13 mouse cellular contexts compared by ENCODE assay signal in the genomic region with DNA sequence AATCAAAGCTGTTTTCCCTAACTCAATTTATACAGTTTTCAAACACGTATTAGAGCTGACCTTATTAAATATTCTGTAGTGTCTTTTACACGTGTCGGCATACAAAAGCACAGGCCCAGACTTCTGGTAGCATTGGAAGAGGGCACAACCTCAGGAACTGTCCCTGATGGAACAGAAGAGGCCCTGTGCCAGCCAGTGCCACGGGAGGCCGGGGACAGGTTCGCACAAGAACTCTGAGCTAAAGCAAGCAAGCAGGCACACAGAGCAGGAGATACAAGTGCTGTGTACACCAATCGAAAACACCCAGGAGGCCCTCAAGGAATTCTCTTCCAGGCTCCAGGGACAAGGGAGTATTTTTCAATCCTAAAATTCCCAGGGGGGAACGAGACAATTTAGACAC.
"Had no signal": no experiment of that assay in that cellular context is flagged by ENCODE, and none has a peak within 500 bp of the region (broad histone marks: within the 10 kb centered on the region; RNA-seq: fewer than 3 reads in every experiment).

No protein-coding gene starts in this region.

- H3K9me3 ChIP-seq: liver, embryonic 13.5 days; lung, embryonic 15.5 days had no signal

- H3K27me3 ChIP-seq: limb, embryonic 12.5 days; liver, embryonic 13.5 days; lung, embryonic 15.5 days; midbrain, embryonic 13.5 days; neural tube, embryonic 12.5 days had no signal

- ATAC-seq: liver, postnatal 0 days; midbrain, embryonic 13.5 days had no signal

- H3K9ac ChIP-seq: limb, embryonic 12.5 days; liver, embryonic 13.5 days; liver, postnatal 0 days; lung, embryonic 15.5 days; midbrain, embryonic 13.5 days; neural tube, embryonic 12.5 days had no signal

- H3K4me2 ChIP-seq: limb, embryonic 12.5 days; liver, embryonic 13.5 days; lung, embryonic 15.5 days; midbrain, embryonic 13.5 days; neural tube, embryonic 12.5 days had no signal

- H3K27ac ChIP-seq: layer of hippocampus, adult 2 months; limb, embryonic 12.5 days; liver, embryonic 13.5 days; lung, embryonic 15.5 days; midbrain, embryonic 13.5 days; neural tube, embryonic 12.5 days had no signal

- H3K36me3 ChIP-seq: limb, embryonic 12.5 days; liver, embryonic 13.5 days; lung, embryonic 15.5 days; midbrain, embryonic 13.5 days; neural tube, embryonic 12.5 days had no signal

- H3K4me3 ChIP-seq: layer of hippocampus, adult 2 months; limb, embryonic 12.5 days; liver, embryonic 13.5 days; lung, embryonic 15.5 days; midbrain, embryonic 13.5 days; neural tube, embryonic 12.5 days had no signal

- DNase-seq: kidney, postnatal 10 days; kidney, postnatal 4 days; liver; liver, embryonic 13.5 days; liver, postnatal 0 days; lung, postnatal 14 days; thymus, adult 18-20 months; thymus, postnatal 14 days had no signal

- H3K4me1 ChIP-seq: liver, embryonic 13.5 days; lung, embryonic 15.5 days had no signal
